Mouse (Mus musculus) myocyte (in vitro differentiated cells): ENCODE data around the gene Ctps. TPM values are rescaled to one million over a fixed set of nuclear protein-coding genes. Genes with fewer than 3 reads are reported as not detected.

Experiments used
- H3K27me3 ChIP-seq: one replicate; pipeline ENCODE4 v1.6.1; 2011; ENCODE audit not compliant: control insufficient read depth, insufficient read depth, insufficient read length
- H3K36me3 ChIP-seq: one replicate; pipeline ENCODE4 v1.6.1; 2011; ENCODE audit not compliant: control insufficient read depth, insufficient read depth
- H3K4me2 ChIP-seq: one replicate; pipeline ENCODE4 v1.6.1; 2011; ENCODE audit warnings: low read depth, control low read depth
- H3K4me3 ChIP-seq: one replicate; pipeline ENCODE4 v1.5.1; 2011; ENCODE audit warnings: mild to moderate bottlenecking, control low read depth, moderate library complexity
- H3K79me2 ChIP-seq: one replicate; pipeline ENCODE4 v1.6.1; 2011; ENCODE audit not compliant: control insufficient read depth, insufficient read depth
- H3ac ChIP-seq: one replicate; pipeline ENCODE4 v1.6.1; 2011; ENCODE audit not compliant: control insufficient read depth, insufficient read length
- CEBPB ChIP-seq: IDR thresholded peaks from 2 replicates; pipeline ENCODE4 v1.6.1; 2011; ENCODE audit warnings: mild to moderate bottlenecking, moderate library complexity; ENCODE audit not compliant: poor library complexity, insufficient read depth, severe bottlenecking
- E2F4 ChIP-seq: IDR thresholded peaks from one replicate; pipeline ENCODE4 v1.6.1; 2011; ENCODE audit warnings: mild to moderate bottlenecking, control low read depth, moderate library complexity; ENCODE audit not compliant: insufficient read depth
- MYOG ChIP-seq, 3 experiments: IDR thresholded peaks; one replicate each; pipeline ENCODE4 v1.6.1; 2011; ENCODE audit warnings: control low read depth in 2 of 3, low read depth in 2 of 3, mild to moderate bottlenecking in 2 of 3; ENCODE audit not compliant: insufficient read length in 2 of 3, control insufficient read depth in 1 of 3, insufficient read depth in 1 of 3
- POLR2A ChIP-seq: IDR thresholded peaks from one replicate; pipeline ENCODE4 v1.6.1; 2011; ENCODE audit warnings: low read depth, mild to moderate bottlenecking, control low read depth, moderate library complexity; ENCODE audit not compliant: insufficient read length
- POLR2AphosphoS2 ChIP-seq: IDR thresholded peaks from one replicate; pipeline ENCODE4 v1.6.1; 2011; ENCODE audit warnings: low read depth, control low read depth; ENCODE audit not compliant: insufficient read length
- SRF ChIP-seq: IDR thresholded peaks from one replicate; pipeline ENCODE4 v1.6.1; 2011; ENCODE audit warnings: low read depth; ENCODE audit not compliant: control insufficient read depth, insufficient read length
- TCF3 ChIP-seq: IDR thresholded peaks from one replicate; pipeline ENCODE4 v1.6.1; 2011; ENCODE audit warnings: low read depth, control low read depth; ENCODE audit not compliant: insufficient read length
- polyA plus RNA-seq: library from polyadenylated mRNA; unstranded; fragments of >200 nt; fragmentation: generic; extraction: Trizol; gene quantifications from one replicate; pipeline ENCODE4 v1.2.1, GENCODE M21; 2012; ENCODE audit warnings: missing spikeins

The Ctps gene
- polyA plus RNA-seq, 1 experiment, result 38.8 TPM

DNA sequence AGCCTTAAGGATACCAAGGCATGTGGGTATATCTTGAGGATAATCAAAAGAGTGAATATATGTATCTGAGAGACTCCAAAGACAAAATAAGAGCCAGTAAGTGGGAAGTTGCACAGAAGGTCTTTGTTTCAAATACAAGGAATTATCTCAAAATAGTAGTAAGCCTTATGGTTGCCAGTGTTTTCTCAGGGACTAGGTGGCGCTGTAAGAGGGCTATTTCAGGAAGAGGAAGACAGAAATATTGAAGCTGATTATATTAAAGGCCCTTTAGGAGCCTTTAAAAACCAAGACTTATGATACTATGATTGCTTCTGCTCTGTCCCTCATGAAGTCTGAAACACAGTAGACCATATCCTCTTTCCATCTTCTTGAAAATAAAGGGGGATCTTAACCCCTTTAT is 63.1 kb downstream of the Ctps start:
- H3K4me3 ChIP-seq, result no peak overlapping the region
- peaks cover 16% of the 10 kb centered on the region for H3K36me3 ChIP-seq
- no peaks in the 10 kb centered on the region for H3K79me2 ChIP-seq
- no peak overlapping the region for H3K4me2 ChIP-seq
- TF ChIP-seq POLR2A, result no peak
- no peak for TF ChIP-seq POLR2AphosphoS2
- no peak for TF ChIP-seq CEBPB
- TF ChIP-seq SRF, result no peak
- TF ChIP-seq E2F4, result no peak
- no peak for TF ChIP-seq MYOG (IDR thresholded peaks at IDR 0.05; ENCODE audit: control insufficient read depth in 1 of 3, insufficient read depth in 1 of 3, insufficient read length in 2 of 3, low read depth in 2 of 3)
- no peak for TF ChIP-seq TCF3
- no peak overlapping the region for H3ac ChIP-seq
- no peaks in the 10 kb centered on the region for H3K27me3 ChIP-seq

Other genes starting within 250 kb of the Ctps start
- gene Scmh1, start 165.0 kb downstream of the Ctps start, polyA plus RNA-seq, result 27.4 TPM
- gene Slfnl1, start 38.0 kb downstream of the Ctps start, polyA plus RNA-seq, result not detected
- gene Gm8439, start 18.5 kb upstream of the Ctps start, polyA plus RNA-seq, result not detected
- gene Cited4, start 96.3 kb upstream of the Ctps start, polyA plus RNA-seq, result not detected
- gene Kcnq4, start 178.3 kb upstream of the Ctps start, polyA plus RNA-seq, result 23.1 TPM